Mouse (Mus musculus): ENCODE results near the gene Ccdc71l. TPM values are rescaled to one million over a fixed set of nuclear protein-coding genes. Genes with fewer than 3 reads are reported as not detected.

The Ccdc71l gene
- total and polyA plus RNA-seq, 3 experiments = 14.1 to 22.8 (median 21.1) TPM

- DNase-seq (ENCODE audit: low spot score) (peak; percentile 91), ATAC-seq (ENCODE audit: extremely low read depth, insufficient number of reproducible peaks, low FRiP score, poor library complexity, severe bottlenecking) (peak; percentile 32)
- no peaks in the 10 kb centered on the region for H3K27me3 ChIP-seq (ENCODE audit: insufficient read depth, low read length)
- TF ChIP-seq GATA1 (IDR thresholded peaks at IDR 0.05; ENCODE audit: borderline replicate concordance, low read length) = no peak
- peak; percentile 86 for TF ChIP-seq CTCF (IDR thresholded peaks at IDR 0.05; ENCODE audit: low read depth, low read length)
- TF ChIP-seq TAL1 (conservative IDR thresholded peaks at IDR 0.05; ENCODE audit: low read depth, low read length) = no peak
- no peaks in the 10 kb centered on the region for H3K9me3 ChIP-seq (replicated peaks)
- H3K4me1 ChIP-seq (ENCODE audit: insufficient read depth, low read depth, low read length) = peaks cover 29% of the 10 kb centered on the region
- peak overlapping the region; percentile 89 for H3K4me3 ChIP-seq (ENCODE audit: low read depth, low read length)
- peaks cover 7% of the 10 kb centered on the region for H3K36me3 ChIP-seq (replicated peaks)
These were observed 807 bp downstream of the Ccdc71l start for GRCm38 (mm10) chr12:32379296-32379725.

GRCm38 (mm10) chr12:32379731-32380130 lies 1.2 kb downstream of the Ccdc71l start:
- Histone ChIP-seq H3K36me3 (replicated peaks) (peaks cover 7% of the 10 kb centered on the region), H3K9me3 (replicated peaks) (no peaks in the 10 kb centered on the region), H3K4me1 (ENCODE audit: insufficient read depth, low read depth, low read length) (peaks cover 29% of the 10 kb centered on the region), H3K4me3 (ENCODE audit: low read depth, low read length) (peak overlapping the region; percentile 89), H3K27me3 (ENCODE audit: insufficient read depth, low read length) (no peaks in the 10 kb centered on the region)
- ATAC-seq (ENCODE audit: extremely low read depth, insufficient number of reproducible peaks, low FRiP score, poor library complexity, severe bottlenecking) = no peak
- TF ChIP-seq CTCF (IDR thresholded peaks at IDR 0.05; ENCODE audit: low read depth, low read length) (no peak), GATA1 (IDR thresholded peaks at IDR 0.05; ENCODE audit: borderline replicate concordance, low read length) (no peak), POLR2AphosphoS5 (IDR thresholded peaks at IDR 0.05; ENCODE audit: insufficient replicate concordance, low read depth, low read length) (no peak)
- no peak for DNase-seq (ENCODE audit: low spot score)

GRCm38 (mm10) chr12:32380457-32380856 lies 2.0 kb downstream of the Ccdc71l start:
- no peaks in the 10 kb centered on the region for H3K9me3 ChIP-seq (replicated peaks)
- peak overlapping the region; percentile 89 for H3K4me3 ChIP-seq (ENCODE audit: low read depth, low read length)
- H3K27me3 ChIP-seq (ENCODE audit: insufficient read depth, low read length) = no peaks in the 10 kb centered on the region
- DNase-seq (ENCODE audit: low spot score) = no peak
- no peak for TF ChIP-seq CTCF (IDR thresholded peaks at IDR 0.05; ENCODE audit: low read depth, low read length)
- TF ChIP-seq GATA1 (IDR thresholded peaks at IDR 0.05; ENCODE audit: borderline replicate concordance, low read length) = no peak
- TF ChIP-seq POLR2AphosphoS5 (IDR thresholded peaks at IDR 0.05; ENCODE audit: insufficient replicate concordance, low read depth, low read length) = no peak
- no peak for TF ChIP-seq TAL1 (conservative IDR thresholded peaks at IDR 0.05; ENCODE audit: low read depth, low read length)
- no peak for TF ChIP-seq GATA2 (IDR thresholded peaks at IDR 0.05; ENCODE audit: borderline replicate concordance, low read depth, low read length)
- no peak for ATAC-seq (ENCODE audit: extremely low read depth, insufficient number of reproducible peaks, low FRiP score, poor library complexity, severe bottlenecking)
- peaks cover 29% of the 10 kb centered on the region for H3K4me1 ChIP-seq (ENCODE audit: insufficient read depth, low read depth, low read length)
- H3K36me3 ChIP-seq (replicated peaks) = peaks cover 7% of the 10 kb centered on the region

GRCm38 (mm10) chr12:32381011-32381410 lies 2.5 kb downstream of the Ccdc71l start:
- ATAC-seq (ENCODE audit: extremely low read depth, insufficient number of reproducible peaks, low FRiP score, poor library complexity, severe bottlenecking) (no peak), DNase-seq (ENCODE audit: low spot score) (no peak)
- H3K36me3 ChIP-seq (replicated peaks) = peaks cover 7% of the 10 kb centered on the region
- H3K9me3 ChIP-seq (replicated peaks) = no peaks in the 10 kb centered on the region
- H3K4me1 ChIP-seq (ENCODE audit: insufficient read depth, low read depth, low read length) = peaks cover 29% of the 10 kb centered on the region
- no peaks in the 10 kb centered on the region for H3K27me3 ChIP-seq (ENCODE audit: insufficient read depth, low read length)
- H3K4me3 ChIP-seq (ENCODE audit: low read depth, low read length) = peak overlapping the region; percentile 89
- TF ChIP-seq TAL1 (conservative IDR thresholded peaks at IDR 0.05; ENCODE audit: low read depth, low read length) (no peak), POLR2AphosphoS5 (IDR thresholded peaks at IDR 0.05; ENCODE audit: insufficient replicate concordance, low read depth, low read length) (no peak), CTCF (IDR thresholded peaks at IDR 0.05; ENCODE audit: low read depth, low read length) (no peak), GATA2 (IDR thresholded peaks at IDR 0.05; ENCODE audit: borderline replicate concordance, low read depth, low read length) (no peak), GATA1 (IDR thresholded peaks at IDR 0.05; ENCODE audit: borderline replicate concordance, low read length) (no peak)

GRCm38 (mm10) chr12:32419537-32419936 lies 41.0 kb downstream of the Ccdc71l start:
- H3K4me1 ChIP-seq (ENCODE audit: insufficient read depth, low read depth, low read length) = no peaks in the 10 kb centered on the region
- no peak overlapping the region for H3K4me3 ChIP-seq (ENCODE audit: low read depth, low read length)
- TF ChIP-seq POLR2AphosphoS5 (IDR thresholded peaks at IDR 0.05; ENCODE audit: insufficient replicate concordance, low read depth, low read length) (no peak), GATA2 (IDR thresholded peaks at IDR 0.05; ENCODE audit: borderline replicate concordance, low read depth, low read length) (no peak), CTCF (IDR thresholded peaks at IDR 0.05; ENCODE audit: low read depth, low read length) (no peak), TAL1 (conservative IDR thresholded peaks at IDR 0.05; ENCODE audit: low read depth, low read length) (no peak), GATA1 (IDR thresholded peaks at IDR 0.05; ENCODE audit: borderline replicate concordance, low read length) (no peak)
- no peaks in the 10 kb centered on the region for H3K27me3 ChIP-seq (ENCODE audit: insufficient read depth, low read length)
- ATAC-seq (ENCODE audit: extremely low read depth, insufficient number of reproducible peaks, low FRiP score, poor library complexity, severe bottlenecking) (no peak), DNase-seq (ENCODE audit: low spot score) (no peak)
- no peaks in the 10 kb centered on the region for H3K36me3 ChIP-seq (replicated peaks)
- peaks cover 3% of the 10 kb centered on the region for H3K9me3 ChIP-seq (replicated peaks)

- no peak for TF ChIP-seq GATA1 (IDR thresholded peaks at IDR 0.05; ENCODE audit: borderline replicate concordance, low read length)
- no peak for TF ChIP-seq GATA2 (IDR thresholded peaks at IDR 0.05; ENCODE audit: borderline replicate concordance, low read depth, low read length)
- TF ChIP-seq TAL1 (conservative IDR thresholded peaks at IDR 0.05; ENCODE audit: low read depth, low read length) = no peak
- no peak for TF ChIP-seq CTCF (IDR thresholded peaks at IDR 0.05; ENCODE audit: low read depth, low read length)
- no peak for TF ChIP-seq POLR2AphosphoS5 (IDR thresholded peaks at IDR 0.05; ENCODE audit: insufficient replicate concordance, low read depth, low read length)
- ATAC-seq (ENCODE audit: extremely low read depth, insufficient number of reproducible peaks, low FRiP score, poor library complexity, severe bottlenecking) = no peak
These were observed 49.3 kb downstream of the Ccdc71l start for GRCm38 (mm10) chr12:32427832-32428231.

More at GRCm38 (mm10) chr12:32427832-32428231, 49.3 kb downstream of the Ccdc71l start:
- no peaks in the 10 kb centered on the region for H3K36me3 ChIP-seq (replicated peaks)
- no peak overlapping the region for H3K4me3 ChIP-seq (ENCODE audit: low read depth, low read length)
- no peaks in the 10 kb centered on the region for H3K4me1 ChIP-seq (ENCODE audit: insufficient read depth, low read depth, low read length)
- peaks cover 3% of the 10 kb centered on the region for H3K9me3 ChIP-seq (replicated peaks)
- DNase-seq (ENCODE audit: low spot score) = no peak
- H3K27me3 ChIP-seq (ENCODE audit: insufficient read depth, low read length) = peaks cover 3% of the 10 kb centered on the region; the same call in 1 of the 2 replicates

Data from G1E (cell line).